Mouse (Mus musculus): ENCODE data around the gene Adcy1. TPM values are rescaled to one million over a fixed set of nuclear protein-coding genes. Genes with fewer than 3 reads are reported as not detected.

Gene Adcy1
- total RNA-seq, 2 experiments from 2014 or later: 319 to 338 TPM

- intact Hi-C loops (cut with DNase I): no loop called here
- DNase-seq (ENCODE audit: low spot score in 2 of 2): no peak
These were observed 97.4 kb downstream of the Adcy1 start for GRCm38 (mm10) chr11:7160637-7161101.

GRCm38 (mm10) chr11:7161502-7162174 is 98.3 kb downstream of the Adcy1 start:
- peak; percentile 52 to 60 for DNase-seq (ENCODE audit: low spot score in 2 of 2)
- intact Hi-C loops (cut with DNase I): no loop called here

GRCm38 (mm10) chr11:7164416-7164815 is 101.1 kb downstream of the Adcy1 start:
- intact Hi-C loops (cut with DNase I): no loop called here

GRCm38 (mm10) chr11:7169645-7170044 is 106.4 kb downstream of the Adcy1 start:
- intact Hi-C loops (cut with DNase I): no loop called here
- DNase-seq (ENCODE audit: low spot score in 2 of 2): no peak

More at GRCm38 (mm10) chr11:7164416-7164815, 101.1 kb downstream of the Adcy1 start:
- DNase-seq (ENCODE audit: low spot score in 2 of 2): no peak

GRCm38 (mm10) chr11:7173664-7174063 is 110.4 kb downstream of the Adcy1 start:
- DNase-seq (ENCODE audit: low spot score in 2 of 2): no peak
- intact Hi-C loops (cut with DNase I): no loop called here

- intact Hi-C loops (cut with DNase I): no loop called here
- no peak for DNase-seq (ENCODE audit: low spot score in 2 of 2)
These were observed 115.4 kb downstream of the Adcy1 start for GRCm38 (mm10) chr11:7178724-7179123.

- DNase-seq (ENCODE audit: low spot score in 2 of 2): no peak
- intact Hi-C loops (cut with DNase I): no loop called here
These were observed 116.0 kb downstream of the Adcy1 start for GRCm38 (mm10) chr11:7179276-7179675.

- DNase-seq (ENCODE audit: low spot score in 2 of 2): no peak
- intact Hi-C loops (cut with DNase I): no loop called here
These were observed 119.2 kb downstream of the Adcy1 start for GRCm38 (mm10) chr11:7182409-7183042.

GRCm38 (mm10) chr11:7184420-7184819 is 121.1 kb downstream of the Adcy1 start:
- intact Hi-C loops (cut with DNase I): no loop called here
- DNase-seq (ENCODE audit: low spot score in 2 of 2): no peak

- no peak for DNase-seq (ENCODE audit: low spot score in 2 of 2)
- intact Hi-C loops (cut with DNase I): no loop called here
These were observed 124.2 kb downstream of the Adcy1 start for GRCm38 (mm10) chr11:7187472-7187871.

GRCm38 (mm10) chr11:7188469-7188868 is 125.2 kb downstream of the Adcy1 start, which contains the start of gene Gm11985:
Gene Gm11985 (minus strand): TSS chr11:7188569.
- DNase-seq (ENCODE audit: low spot score in 2 of 2): no peak
- intact Hi-C loops (cut with DNase I): no loop called here

- intact Hi-C loops (cut with DNase I): loop anchor here (10.0 kb wide), 1 partner anchor 538 kb away; the partner anchor contains the start of gene Ramp3
- no peak for DNase-seq (ENCODE audit: low spot score in 2 of 2)
These were observed 129.4 kb downstream of the Adcy1 start for GRCm38 (mm10) chr11:7192710-7193109.

- no peak for DNase-seq (ENCODE audit: low spot score in 2 of 2)
- intact Hi-C loops (cut with DNase I): loop anchor here (10.0 kb wide), 1 partner anchor 538 kb away; the partner anchor contains the start of gene Ramp3
These were observed 129.8 kb downstream of the Adcy1 start for GRCm38 (mm10) chr11:7193134-7193533.

- intact Hi-C loops (cut with DNase I): loop anchor here (10.0 kb wide), 1 partner anchor 540 kb away; the partner anchor contains the start of gene Ramp3
- no peak for DNase-seq (ENCODE audit: low spot score in 2 of 2)
These were observed 131.4 kb downstream of the Adcy1 start for GRCm38 (mm10) chr11:7194432-7195311.

- DNase-seq (ENCODE audit: low spot score in 2 of 2): no peak
- intact Hi-C loops (cut with DNase I): loop anchor here (10.0 kb wide), 1 partner anchor 540 kb away; the partner anchor contains the start of gene Ramp3
These were observed 132.0 kb downstream of the Adcy1 start for GRCm38 (mm10) chr11:7195312-7195685.

GRCm38 (mm10) chr11:7197491-7197941 is 134.2 kb downstream of the Adcy1 start, which contains the start of gene Igfbp1:
Gene Igfbp1 (plus strand): TSS chr11:7197782.
- intact Hi-C loops (cut with DNase I): loop anchor here (10.0 kb wide), 1 partner anchor 543 kb away; the partner anchor contains the start of gene Ramp3
- no peak for DNase-seq (ENCODE audit: low spot score in 2 of 2)

GRCm38 (mm10) chr11:7198006-7198405 is 134.7 kb downstream of the Adcy1 start:
- DNase-seq (ENCODE audit: low spot score in 2 of 2): no peak
- intact Hi-C loops (cut with DNase I): loop anchor here (10.0 kb wide), 1 partner anchor 543 kb away; the partner anchor contains the start of gene Ramp3

- no peak for DNase-seq (ENCODE audit: low spot score in 2 of 2)
- intact Hi-C loops (cut with DNase I): loop anchor here (10.0 kb wide), 1 partner anchor 544 kb away; the partner anchor contains the start of gene Ramp3
These were observed 135.4 kb downstream of the Adcy1 start for GRCm38 (mm10) chr11:7198481-7199256.
